Mouse (Mus musculus) 3134 (cell line): Measurements from ENCODE around the gene Ralb.

Experiments used
- DNase-seq: peaks from one replicate; pipeline ENCODE4 v3.0.0-alpha.2; 2011; ENCODE audit warnings: low spot score; ENCODE audit not compliant: insufficient read length; ENCODE audit errors: extremely low read depth

The Ralb gene

GRCm38 (mm10) chr1:119494712-119495395 lies 9.7 kb downstream of the Ralb start:
- DNase-seq: no peak

GRCm38 (mm10) chr1:119494024-119494711 lies 10.4 kb downstream of the Ralb start:
- DNase-seq: no peak

- no peak for DNase-seq
Measured at GRCm38 (mm10) chr1:119492505-119492904, 12.1 kb downstream of the Ralb start.

- DNase-seq: no peak
Measured at GRCm38 (mm10) chr1:119492097-119492496, 12.5 kb downstream of the Ralb start.

GRCm38 (mm10) chr1:119490765-119491164 lies 13.8 kb downstream of the Ralb start:
- no peak for DNase-seq

- DNase-seq: no peak
Measured at GRCm38 (mm10) chr1:119487917-119488590, 16.5 kb downstream of the Ralb start.

GRCm38 (mm10) chr1:119485825-119486224 lies 18.8 kb downstream of the Ralb start:
- DNase-seq: no peak

GRCm38 (mm10) chr1:119484457-119484856 lies 20.1 kb downstream of the Ralb start:
- no peak for DNase-seq

- DNase-seq: no peak
Measured at GRCm38 (mm10) chr1:119482891-119483290, 21.7 kb downstream of the Ralb start.

- no peak for DNase-seq
Measured at GRCm38 (mm10) chr1:119481205-119481932, 23.2 kb downstream of the Ralb start.

GRCm38 (mm10) chr1:119480678-119481077 lies 23.9 kb downstream of the Ralb start:
- no peak for DNase-seq

GRCm38 (mm10) chr1:119479641-119480040 lies 25.0 kb downstream of the Ralb start:
- DNase-seq: no peak

- no peak for DNase-seq
Measured at GRCm38 (mm10) chr1:119476905-119477353, 27.7 kb downstream of the Ralb start.

- DNase-seq: no peak
Measured at GRCm38 (mm10) chr1:119474671-119475070, 29.9 kb downstream of the Ralb start.

GRCm38 (mm10) chr1:119472648-119473047 lies 31.9 kb downstream of the Ralb start:
- no peak for DNase-seq

- DNase-seq: no peak
Measured at GRCm38 (mm10) chr1:119471793-119472396, 32.7 kb downstream of the Ralb start.

- DNase-seq: peak; percentile 38
Measured at GRCm38 (mm10) chr1:119463386-119463785, 41.2 kb downstream of the Ralb start.

GRCm38 (mm10) chr1:119460062-119460461 lies 44.5 kb downstream of the Ralb start:
- DNase-seq: no peak

GRCm38 (mm10) chr1:119457993-119458605 lies 46.5 kb downstream of the Ralb start:
- peak; percentile 81 for DNase-seq

- peak; percentile 56 for DNase-seq
Measured at GRCm38 (mm10) chr1:119457528-119457855, 47.1 kb downstream of the Ralb start.
